Mouse (Mus musculus) gastrocnemius, postnatal 25 days (tissue): ENCODE measurements around the gene Otulin. TPM values are rescaled to one million over a fixed set of nuclear protein-coding genes. Genes with fewer than 3 reads are reported as not detected.

ENCODE experiments used
- DNase-seq: peaks from one replicate; pipeline ENCODE4 v3.0.0; 2022
- long read RNA-seq, 2 experiments: library from polyadenylated mRNA; stranded (forward); transcript quantifications; one replicate each; pipeline ENCODE4 v2.0.0; 2021
- total RNA-seq, 2 experiments: library from RNA; stranded (reverse); gene quantifications; 1 replicate in 1 of 2; 2 replicates in 1 of 2; pipeline ENCODE4 v1.2.3; 2021

Gene Otulin
- total RNA-seq, result 10 to 100 TPM; 21.1 to 23.3 TPM
- long read RNA-seq, experiment 1, transcript Otulin-201 (7 exons, 1,491 nt), result major isoform, 34 of 61 reads
- long read RNA-seq, experiment 1, partial matches to known transcripts, result 17 of 61 reads
- long read RNA-seq, experiment 1, other reads (novel, unspliced or antisense), result 10 of 61 reads
- long read RNA-seq, experiment 2, transcript Otulin-201 (7 exons, 1,491 nt), result major isoform, 37 of 57 reads
- long read RNA-seq, experiment 2, partial matches to known transcripts, result 6 of 57 reads
- long read RNA-seq, experiment 2, other reads (novel, unspliced or antisense), result 14 of 57 reads

- peak; percentile 96 for DNase-seq
Observed at GRCm38 (mm10) chr15:27630601-27631383, at the start of gene Otulin. TSS of gene Otulin (minus strand) at chr15:27630693.

- DNase-seq, result no peak
Observed at GRCm38 (mm10) chr15:27678511-27678910, 48.0 kb upstream of the Otulin start.

DNA sequence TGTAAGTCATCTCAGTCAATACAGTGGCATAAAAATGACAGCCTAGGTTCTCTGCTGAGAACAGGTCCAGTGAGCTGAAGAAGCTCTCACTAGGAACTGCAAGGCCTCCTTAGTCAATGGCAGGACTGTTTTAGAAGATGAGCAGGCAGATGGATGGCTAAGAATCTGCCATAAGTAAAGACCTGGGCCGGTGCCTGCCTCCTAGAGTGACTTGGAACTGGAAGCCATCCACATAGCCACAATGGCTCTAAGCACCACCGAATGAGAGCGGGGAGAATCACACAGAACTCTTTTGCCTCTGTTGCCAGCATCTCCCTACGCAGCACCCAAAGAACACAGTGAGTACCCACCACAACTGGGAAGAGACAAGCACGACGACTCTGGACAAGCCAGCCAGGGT is 47.3 kb upstream of the Otulin start:
- no peak for DNase-seq

DNA sequence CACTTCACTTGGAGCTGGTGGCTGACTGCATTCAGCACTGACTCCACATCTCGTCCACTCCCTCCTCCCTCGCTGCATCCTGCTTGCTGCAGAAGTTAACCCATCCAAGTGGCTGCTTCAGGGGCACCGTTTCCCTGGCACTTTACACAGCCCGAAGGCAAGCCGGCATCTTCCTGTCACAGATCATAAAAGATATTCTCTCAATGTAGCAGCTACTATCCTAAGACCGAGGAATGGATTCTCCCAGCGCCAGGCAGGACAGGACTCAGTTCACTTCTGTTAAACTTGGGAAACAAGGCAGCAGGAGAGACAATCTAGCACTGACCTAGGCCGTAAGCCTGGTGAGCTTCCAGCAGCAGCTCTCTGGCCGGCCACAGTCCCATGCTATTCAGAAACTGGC is 45.7 kb upstream of the Otulin start:
- DNase-seq, result no peak

DNA sequence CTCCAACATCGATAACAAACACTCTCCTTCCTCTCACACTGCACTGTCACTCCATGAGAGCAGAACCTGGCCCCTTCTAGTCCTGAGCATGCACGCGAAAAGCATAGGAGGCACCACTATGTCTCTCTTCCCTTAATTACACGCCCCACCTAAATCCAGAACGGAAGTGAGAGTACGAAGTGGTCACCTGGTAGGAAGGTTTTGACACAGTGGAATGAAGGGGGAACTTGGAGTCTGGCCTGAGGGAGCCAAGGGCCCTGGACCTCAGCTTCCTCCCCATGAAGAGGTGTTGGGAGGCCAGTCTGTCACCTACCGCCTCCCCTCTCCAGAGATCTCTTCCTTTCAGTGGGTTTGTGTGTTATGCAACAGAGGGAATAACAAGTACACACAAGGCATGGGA is 44.6 kb upstream of the Otulin start:
- no peak for DNase-seq

DNA sequence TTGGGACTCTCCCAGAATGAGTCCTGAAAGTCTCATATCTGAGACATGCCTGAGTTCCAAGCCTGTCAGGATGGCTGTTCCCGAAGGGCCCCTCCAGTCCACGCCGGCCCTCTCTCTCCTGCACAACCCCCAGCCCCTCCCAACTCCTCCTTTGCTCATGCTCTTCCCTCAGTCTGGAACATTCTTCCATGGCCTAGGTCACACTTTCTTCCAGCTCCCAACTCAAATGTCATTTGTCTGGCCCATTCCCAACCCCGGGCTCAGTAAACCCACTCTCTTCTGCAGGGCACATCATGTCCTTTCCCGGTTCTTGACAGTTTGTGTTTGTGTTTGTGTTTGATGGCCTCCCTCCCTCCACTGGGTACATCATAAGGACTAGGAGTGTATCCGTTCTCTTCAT is 43.5 kb upstream of the Otulin start:
- DNase-seq, result no peak

GRCm38 (mm10) chr15:27673151-27673550 is 42.7 kb upstream of the Otulin start:
- DNase-seq, result no peak

GRCm38 (mm10) chr15:27672259-27672658 is 41.8 kb upstream of the Otulin start:
- DNase-seq, result no peak

DNA sequence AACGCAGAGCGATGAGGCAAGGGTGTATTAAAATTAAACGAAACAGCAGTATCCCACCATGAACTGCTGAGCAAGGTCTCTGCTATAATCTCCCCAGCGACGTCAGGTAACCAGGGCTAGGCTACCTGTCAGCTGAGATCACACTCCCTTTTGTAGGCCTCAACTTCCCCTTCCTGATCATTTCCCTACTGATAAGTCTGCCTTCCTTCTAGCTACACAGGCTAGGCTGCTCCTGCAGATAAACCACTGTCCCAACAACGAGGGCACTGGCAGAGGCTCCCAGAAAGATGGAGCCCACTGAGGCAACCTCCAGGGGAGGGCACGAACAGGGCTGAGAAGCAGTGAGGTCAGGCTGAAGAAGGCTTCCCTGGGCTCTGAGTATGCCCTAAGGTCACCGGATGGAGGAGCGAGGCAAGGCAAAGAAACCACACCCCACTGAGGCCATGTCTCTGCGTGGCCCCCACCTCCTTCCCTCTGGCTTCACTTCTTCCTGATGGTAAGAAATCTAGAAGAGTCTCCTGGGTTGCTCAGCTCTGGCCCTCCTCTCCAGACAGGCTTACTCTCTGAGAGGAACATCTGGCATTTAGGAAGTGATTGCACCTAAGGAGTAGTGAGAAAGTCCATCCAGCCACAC is 41.2 kb upstream of the Otulin start:
- DNase-seq, result no peak

GRCm38 (mm10) chr15:27670708-27671107 is 40.2 kb upstream of the Otulin start:
- no peak for DNase-seq

DNA sequence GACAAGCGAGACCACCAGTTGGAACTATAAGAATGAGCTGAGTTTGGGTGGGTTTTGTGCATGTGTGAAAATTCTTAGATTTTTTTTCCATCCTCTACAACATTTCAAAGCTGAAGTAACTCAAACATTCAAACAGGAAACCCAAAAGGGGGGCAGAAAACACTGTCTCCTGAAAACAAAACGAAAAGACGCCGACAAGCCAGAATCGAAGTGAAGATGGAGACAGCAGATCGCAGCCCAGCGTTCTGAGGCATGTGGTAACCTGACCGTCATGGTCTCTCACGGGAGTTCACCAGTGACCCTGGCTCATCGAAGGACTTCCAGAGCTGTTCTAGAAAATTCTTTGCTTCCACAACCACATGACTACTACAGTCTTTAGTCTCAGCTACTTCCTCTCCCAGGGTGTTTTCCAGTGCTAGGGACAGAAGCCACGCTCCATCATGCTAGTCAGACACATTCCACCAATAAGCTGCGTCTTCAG is 39.5 kb upstream of the Otulin start:
- DNase-seq, result no peak

- DNase-seq, result no peak
Observed at GRCm38 (mm10) chr15:27669276-27669675, 38.8 kb upstream of the Otulin start.

- DNase-seq, result no peak
Observed at GRCm38 (mm10) chr15:27668557-27668956, 38.1 kb upstream of the Otulin start.

GRCm38 (mm10) chr15:27668001-27668461 is 37.5 kb upstream of the Otulin start:
- no peak for DNase-seq

DNA sequence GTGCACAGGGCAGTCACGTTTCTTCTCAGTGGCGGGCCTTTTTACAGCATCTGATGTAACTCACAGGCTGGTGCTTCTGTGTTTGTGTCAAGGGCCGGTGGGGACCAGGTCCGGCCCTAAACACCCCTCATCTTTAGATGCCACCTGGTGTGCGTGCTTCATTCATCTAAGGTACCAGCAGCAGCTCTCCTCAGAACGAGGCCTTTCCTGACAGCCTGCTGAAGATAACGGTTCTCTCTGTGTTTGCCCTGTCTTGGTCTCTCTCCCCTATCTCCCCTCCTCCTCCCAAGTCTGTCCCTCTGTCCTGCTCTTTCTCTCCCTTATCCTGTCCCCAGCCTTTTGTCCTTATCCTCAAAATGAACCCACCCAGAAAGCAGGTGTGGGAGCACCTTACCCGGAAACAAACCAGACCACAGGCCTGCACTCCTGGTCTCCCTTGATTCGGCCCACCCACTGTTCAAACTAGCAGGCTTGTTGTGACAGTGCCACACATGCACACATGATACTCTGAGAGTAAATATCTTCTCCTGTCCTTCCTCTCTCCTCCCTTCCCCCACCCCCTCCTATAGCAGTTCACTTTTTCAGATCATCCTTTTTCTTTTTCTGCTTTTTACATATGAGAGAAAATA is 36.5 kb upstream of the Otulin start:
- DNase-seq, result no peak

DNA sequence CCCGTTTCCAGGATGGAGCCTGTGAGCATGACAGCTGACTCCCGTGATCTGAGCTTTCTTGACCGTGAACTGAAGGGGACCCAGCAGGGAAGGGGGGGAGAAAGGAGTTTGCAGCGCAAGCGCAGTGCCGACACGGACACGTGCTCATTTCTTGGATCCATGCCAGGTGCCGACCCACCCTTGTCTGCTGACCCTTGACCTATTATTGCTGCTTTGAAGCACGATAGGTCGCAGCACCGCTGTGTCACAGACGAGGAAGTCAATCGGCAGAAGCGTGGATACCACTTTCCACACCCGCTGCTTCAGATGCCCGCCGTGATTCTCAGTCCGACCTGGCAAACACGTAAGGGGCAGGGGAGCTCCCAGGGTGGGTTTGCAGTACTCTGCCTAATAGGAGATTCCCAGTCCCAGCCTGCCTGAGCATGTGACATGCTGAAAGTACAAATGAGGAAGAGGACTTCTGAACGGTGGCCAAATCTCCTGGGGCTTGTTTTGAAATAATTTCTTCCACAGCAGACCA is 35.0 kb upstream of the Otulin start:
- peak; percentile 27 for DNase-seq

DNA sequence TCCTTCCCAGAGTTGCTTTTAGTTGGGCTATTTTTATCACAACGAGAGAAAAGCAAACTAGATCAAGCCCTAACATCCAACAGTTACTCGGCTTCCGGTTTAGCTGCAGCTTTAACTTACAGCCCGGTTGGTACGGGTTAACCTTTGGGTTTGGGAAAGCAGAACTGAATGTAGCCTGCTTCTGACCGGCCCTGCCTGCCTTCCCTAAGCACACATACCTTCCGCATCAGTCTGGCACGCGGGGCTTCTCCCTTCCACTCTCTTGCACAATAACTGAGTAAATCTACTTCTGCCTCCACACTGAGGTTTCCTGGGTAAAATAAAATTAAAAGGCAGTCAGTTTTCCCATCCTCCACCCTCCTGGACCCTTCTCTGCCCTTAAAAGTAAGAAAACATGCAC is 33.6 kb upstream of the Otulin start:
- no peak for DNase-seq

GRCm38 (mm10) chr15:27662699-27663098 is 32.2 kb upstream of the Otulin start:
- DNase-seq, result no peak

DNA sequence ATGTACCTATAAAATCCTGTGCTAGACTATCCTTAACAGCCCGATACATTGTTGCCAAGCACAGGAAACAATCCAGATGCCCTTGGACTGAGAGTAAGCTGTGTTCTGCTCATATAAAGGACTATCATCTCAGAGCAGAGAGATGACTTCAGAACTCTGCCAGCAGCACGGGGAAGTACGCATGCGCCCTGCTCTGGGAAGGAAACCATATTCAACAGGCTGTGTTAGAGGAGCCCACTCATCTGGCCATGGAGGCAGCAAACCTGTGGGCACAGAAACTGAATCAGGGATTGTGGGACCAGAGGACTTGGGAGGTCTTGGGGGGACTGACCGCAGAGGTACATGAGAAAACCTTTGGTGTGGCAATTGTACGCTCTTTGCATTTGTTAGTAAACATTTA is 31.2 kb upstream of the Otulin start:
- no peak for DNase-seq

- peak; percentile 71 for DNase-seq
Observed at GRCm38 (mm10) chr15:27659592-27660244, 29.2 kb upstream of the Otulin start.

GRCm38 (mm10) chr15:27659143-27659542 is 28.6 kb upstream of the Otulin start:
- no peak for DNase-seq

GRCm38 (mm10) chr15:27658356-27658755 is 27.9 kb upstream of the Otulin start:
- no peak for DNase-seq
